Mouse (Mus musculus): ENCODE measurements around the gene Gm7861. TPM values are rescaled to one million over a fixed set of nuclear protein-coding genes. Genes with fewer than 3 reads are reported as not detected.
"Not testable (repeated sequence)": the region's sequence is repeated elsewhere in the genome, so short reads cannot be mapped to it uniquely, and the experiment has no call there.

Gm7861 gene
- polyA plus RNA-seq (2016; fragmentation: Nextera tagmentation; extraction: Ambion mirVana): not detected in 2 replicates

GRCm38 (mm10) chr8:21594408-21594807 is at the start of gene Gm7861:
TSS of gene Gm7861 (minus strand) at chr8:21594508.
- not testable (repeated sequence) for H3K4me1 ChIP-seq; H3K27me3 ChIP-seq; ATAC-seq (ENCODE audit: low FRiP score, low read depth); H3K4me3 ChIP-seq; H3K9me3 ChIP-seq; H3K27ac ChIP-seq (replicated peaks); H3K9ac ChIP-seq (replicated peaks); H3K36me3 ChIP-seq; H3K4me2 ChIP-seq (replicated peaks)
- no CpG with 5 or more reads among the region's 1 CpGs for WGBS

- not testable (repeated sequence) for H3K27ac ChIP-seq (replicated peaks); H3K4me3 ChIP-seq; ATAC-seq (ENCODE audit: low FRiP score, low read depth); H3K9me3 ChIP-seq; H3K9ac ChIP-seq (replicated peaks); H3K36me3 ChIP-seq; H3K4me2 ChIP-seq (replicated peaks); H3K27me3 ChIP-seq; H3K4me1 ChIP-seq
- 75% methylated on average over 1 of the region's 1 CpGs for WGBS
Measured at GRCm38 (mm10) chr8:21617883-21618282, 23.6 kb upstream of the Gm7861 start, which contains the start of gene Defa26. TSS of gene Defa26 (plus strand) at chr8:21618183.

- WGBS: no CpG with 5 or more reads among the region's 1 CpGs
- ATAC-seq (ENCODE audit: low FRiP score, low read depth); H3K4me2 ChIP-seq (replicated peaks): not testable (repeated sequence)
Measured at GRCm38 (mm10) chr8:21582706-21583105, 11.6 kb downstream of the Gm7861 start, which contains the start of gene Defa28. TSS of gene Defa28 (plus strand) at chr8:21583006.

GRCm38 (mm10) chr8:21565086-21565485 is 29.2 kb downstream of the Gm7861 start, which contains the start of gene Defa37:
TSS of gene Defa37 (plus strand) at chr8:21565386.
- H3K9ac ChIP-seq (replicated peaks); H3K4me3 ChIP-seq; H3K9me3 ChIP-seq; H3K27me3 ChIP-seq; H3K4me2 ChIP-seq (replicated peaks); H3K27ac ChIP-seq (replicated peaks); H3K36me3 ChIP-seq; H3K4me1 ChIP-seq; ATAC-seq (ENCODE audit: low FRiP score, low read depth): not testable (repeated sequence)
- WGBS: no CpG with 5 or more reads among the region's 1 CpGs

More at GRCm38 (mm10) chr8:21582706-21583105, 11.6 kb downstream of the Gm7861 start, which contains the start of gene Defa28:
- H3K4me1 ChIP-seq; H3K9ac ChIP-seq (replicated peaks); H3K36me3 ChIP-seq; H3K27me3 ChIP-seq; H3K4me3 ChIP-seq; H3K27ac ChIP-seq (replicated peaks); H3K9me3 ChIP-seq: not testable (repeated sequence)

Other genes with a start within 250 kb of the Gm7861 start
- not detected in 2 replicates for gene Defa2, start 216.0 kb downstream of the Gm7861 start, polyA plus RNA-seq (2016; fragmentation: Nextera tagmentation; extraction: Ambion mirVana)
- not detected in 2 replicates for gene Defa33, start 202.7 kb downstream of the Gm7861 start, polyA plus RNA-seq (2016; fragmentation: Nextera tagmentation; extraction: Ambion mirVana)
- gene Defa36, start 167.1 kb downstream of the Gm7861 start, polyA plus RNA-seq (2016; fragmentation: Nextera tagmentation; extraction: Ambion mirVana): not detected in 2 replicates
- not detected in 2 replicates for gene Gm7849, start 137.9 kb downstream of the Gm7861 start, polyA plus RNA-seq (2016; fragmentation: Nextera tagmentation; extraction: Ambion mirVana)
- not detected in 2 replicates for gene Defa20, start 85.2 kb downstream of the Gm7861 start, polyA plus RNA-seq (2016; fragmentation: Nextera tagmentation; extraction: Ambion mirVana)
- not detected in 2 replicates for gene Defa32, start 65.5 kb downstream of the Gm7861 start, polyA plus RNA-seq (2016; fragmentation: Nextera tagmentation; extraction: Ambion mirVana)
- gene Defa37, start 29.1 kb downstream of the Gm7861 start, polyA plus RNA-seq (2016; fragmentation: Nextera tagmentation; extraction: Ambion mirVana): not detected in 2 replicates
- gene Defa28, start 11.5 kb downstream of the Gm7861 start, polyA plus RNA-seq (2016; fragmentation: Nextera tagmentation; extraction: Ambion mirVana): not detected in 2 replicates
- not detected in 2 replicates for gene Defa26, start 23.7 kb upstream of the Gm7861 start, polyA plus RNA-seq (2016; fragmentation: Nextera tagmentation; extraction: Ambion mirVana)
- not detected in 2 replicates for gene Defa17, start 61.3 kb upstream of the Gm7861 start, polyA plus RNA-seq (2016; fragmentation: Nextera tagmentation; extraction: Ambion mirVana)
- gene Defa34, start 71.3 kb upstream of the Gm7861 start, polyA plus RNA-seq (2016; fragmentation: Nextera tagmentation; extraction: Ambion mirVana): not detected in 2 replicates
- not detected in 2 replicates for gene AY761184, start 109.1 kb upstream of the Gm7861 start, polyA plus RNA-seq (2016; fragmentation: Nextera tagmentation; extraction: Ambion mirVana)
- not detected in 2 replicates for gene Defa24, start 140.0 kb upstream of the Gm7861 start, polyA plus RNA-seq (2016; fragmentation: Nextera tagmentation; extraction: Ambion mirVana)
- gene Defb50, start 229.0 kb upstream of the Gm7861 start, polyA plus RNA-seq (2016; fragmentation: Nextera tagmentation; extraction: Ambion mirVana): not detected in 2 replicates
- not detected in 2 replicates for gene Defb2, start 245.4 kb upstream of the Gm7861 start, polyA plus RNA-seq (2016; fragmentation: Nextera tagmentation; extraction: Ambion mirVana)

All from midbrain, embryonic 12.5 days (tissue).